Mouse (Mus musculus) forebrain, embryonic 13.5 days (tissue): ENCODE measurements around the gene Agap3. TPM values are rescaled to one million over a fixed set of nuclear protein-coding genes. Genes with fewer than 3 reads are reported as not detected.
A peak's percentile ranks its signal among the peaks of the same experiment; 100 is the strongest.

Source experiments
- ATAC-seq: fragments of 200-750 bp; cut with Nextera tagmentation; 2 replicates; pipeline ENCODE4 v1.8.0; 2017
- H3K27ac ChIP-seq: fragments of 300-500 bp; sonication (generic); 2 replicates; pipeline ENCODE4 v1.5.1; 2015; ENCODE audit warnings: inconsistent platforms, mild to moderate bottlenecking, moderate library complexity
- H3K27me3 ChIP-seq: fragments of 300-500 bp; sonication (generic); 2 replicates; pipeline ENCODE4 v1.6.1; 2015; ENCODE audit warnings: mild to moderate bottlenecking, inconsistent platforms
- H3K36me3 ChIP-seq: fragments of 300-500 bp; sonication (generic); 2 replicates; pipeline ENCODE4 v1.6.1; 2015; ENCODE audit warnings: mild to moderate bottlenecking, inconsistent platforms; ENCODE audit not compliant: poor library complexity, severe bottlenecking
- H3K4me1 ChIP-seq: fragments of 300-500 bp; sonication (generic); 2 replicates; pipeline ENCODE4 v1.6.1; 2015; ENCODE audit warnings: inconsistent platforms
- H3K4me2 ChIP-seq: fragments of 300-500 bp; sonication (generic); 2 replicates; pipeline ENCODE4 v1.6.1; 2015; ENCODE audit warnings: inconsistent platforms, mild to moderate bottlenecking, moderate library complexity
- H3K4me3 ChIP-seq: fragments of 300-500 bp; sonication (generic); 2 replicates; pipeline ENCODE4 v1.5.1; 2015; ENCODE audit warnings: mild to moderate bottlenecking, inconsistent platforms
- H3K9ac ChIP-seq: fragments of 300-500 bp; sonication (generic); 2 replicates; pipeline ENCODE4 v1.6.1; 2015; ENCODE audit warnings: mild to moderate bottlenecking, inconsistent platforms
- H3K9me3 ChIP-seq: fragments of 300-500 bp; sonication (generic); replicated peaks from 2 replicates; pipeline ENCODE4 v1.6.1; 2016; ENCODE audit warnings: inconsistent platforms
- WGBS: fragments of 180-500 bp; shearing (Covaris S2); methylation state at CpG from one replicate; pipeline ENCODE4 v1.1.7; 2015; 5-methylcytosine and 5-hydroxymethylcytosine counted together
- polyA plus RNA-seq: library from polyadenylated mRNA; unstranded; fragments of >200 nt; fragmentation: Nextera tagmentation; extraction: Ambion mirVana; gene quantifications from 2 replicates; pipeline ENCODE4 v1.2.1, GENCODE M21; 2015

Agap3 gene
- polyA plus RNA-seq, 1 experiment from 2014 or later = 38.0 TPM

DNA sequence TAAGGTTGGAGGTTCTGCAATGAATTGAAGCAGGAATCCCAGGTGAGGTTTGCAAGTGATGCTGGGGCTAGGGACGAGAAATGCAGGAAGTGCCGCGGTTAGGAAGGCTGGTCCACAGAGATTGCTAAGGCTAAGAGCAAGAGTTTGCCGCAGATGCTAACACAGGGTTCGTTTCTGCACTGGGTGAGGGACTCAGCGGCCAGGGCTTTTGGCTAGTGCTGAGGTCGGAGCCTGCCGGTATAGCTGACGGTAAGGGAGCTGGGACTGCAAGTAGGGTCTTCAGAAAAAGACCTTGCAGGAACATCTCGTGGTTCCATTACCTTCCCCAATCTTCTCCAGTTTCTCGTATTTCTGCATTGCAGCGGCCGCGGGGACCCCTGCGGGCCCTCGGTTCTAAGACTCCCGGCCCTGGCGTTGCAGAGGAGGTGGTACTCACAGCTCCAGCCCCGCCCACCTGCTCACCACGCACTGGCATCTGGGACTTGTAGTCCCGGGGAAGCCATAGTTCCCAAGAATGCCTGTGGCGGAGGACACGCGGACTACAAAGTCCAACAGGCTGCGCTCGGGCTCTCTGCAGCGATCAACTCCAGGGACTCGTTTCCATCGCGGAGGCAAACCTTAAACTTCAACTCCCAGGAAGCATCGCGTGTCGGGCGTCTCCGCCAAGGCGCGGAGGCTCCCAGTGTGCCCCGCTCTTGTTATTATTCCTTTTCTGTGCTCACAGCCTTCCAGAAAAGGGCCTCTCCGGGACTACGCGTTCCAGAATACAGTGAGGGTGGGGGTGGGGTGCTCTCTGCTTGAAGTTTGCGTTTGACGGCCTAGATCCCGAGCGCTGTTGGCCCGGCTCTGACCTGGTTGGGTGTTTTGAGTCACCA lies 28.6 kb upstream of the Agap3 start, which contains the start of the genes Cdk5 and Slc4a2:
TSS of gene Cdk5 (minus strand) at position 402 of the 875 bp plus-strand sequence.
TSS of gene Slc4a2 (plus strand) at position 709 of the 875 bp plus-strand sequence.
- Histone ChIP-seq H3K4me2 (peak within 1 kb of the TSS; percentile 89), H3K27ac (peak within 1 kb of the TSS; percentile 92), H3K27me3 (peaks cover 5% of the 10 kb centered on the region; the same call in 1 of the 2 replicates), H3K36me3 (peaks cover 34% of the 10 kb centered on the region), H3K4me1 (peaks cover 56% of the 10 kb centered on the region), H3K9ac (peak within 1 kb of the TSS; percentile 83), H3K4me3 (peak within 1 kb of the TSS; percentile 61), H3K9me3 (no peaks in the 10 kb centered on the region)
- under 1% methylated on average over 46 of the region's 46 CpGs for WGBS
- peak; percentile 97 for ATAC-seq

DNA sequence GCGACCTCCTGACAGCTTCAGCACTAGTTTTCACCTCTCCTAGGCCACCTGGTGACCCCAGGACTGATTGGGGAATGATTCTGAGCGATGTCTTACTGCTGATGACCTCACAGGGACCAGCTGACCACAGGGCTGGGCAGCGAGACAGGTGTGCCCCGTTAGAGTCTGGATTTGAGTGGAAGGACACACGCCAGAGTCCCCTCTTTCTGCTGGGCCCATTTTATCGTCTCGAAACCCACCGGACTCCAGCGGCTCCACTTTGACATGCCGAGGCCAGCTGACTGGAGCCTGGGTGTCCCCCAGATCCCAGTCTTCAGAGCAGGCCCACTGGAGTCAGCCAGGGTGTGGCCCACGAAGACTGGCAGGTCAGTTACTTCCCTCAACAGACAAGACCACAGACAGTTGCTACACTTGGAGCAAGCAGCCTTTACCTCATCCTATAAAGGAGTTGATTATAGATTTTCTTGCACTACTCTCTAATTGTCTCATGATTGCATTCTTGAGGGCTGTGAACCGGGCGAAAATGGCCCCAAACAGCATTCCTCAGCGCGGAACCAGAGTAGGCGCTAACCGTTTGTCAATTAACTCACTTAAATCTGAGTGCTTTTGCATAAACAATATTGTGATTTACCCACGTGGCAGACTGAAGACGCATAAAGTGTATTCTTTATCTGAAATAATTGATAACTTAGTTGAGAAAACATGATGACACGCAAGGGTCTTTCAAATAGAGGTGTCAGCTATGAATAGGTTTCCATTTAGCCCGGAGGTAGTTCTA lies 27.8 kb upstream of the Agap3 start:
- H3K4me3 ChIP-seq = peak overlapping the region; percentile 61

DNA sequence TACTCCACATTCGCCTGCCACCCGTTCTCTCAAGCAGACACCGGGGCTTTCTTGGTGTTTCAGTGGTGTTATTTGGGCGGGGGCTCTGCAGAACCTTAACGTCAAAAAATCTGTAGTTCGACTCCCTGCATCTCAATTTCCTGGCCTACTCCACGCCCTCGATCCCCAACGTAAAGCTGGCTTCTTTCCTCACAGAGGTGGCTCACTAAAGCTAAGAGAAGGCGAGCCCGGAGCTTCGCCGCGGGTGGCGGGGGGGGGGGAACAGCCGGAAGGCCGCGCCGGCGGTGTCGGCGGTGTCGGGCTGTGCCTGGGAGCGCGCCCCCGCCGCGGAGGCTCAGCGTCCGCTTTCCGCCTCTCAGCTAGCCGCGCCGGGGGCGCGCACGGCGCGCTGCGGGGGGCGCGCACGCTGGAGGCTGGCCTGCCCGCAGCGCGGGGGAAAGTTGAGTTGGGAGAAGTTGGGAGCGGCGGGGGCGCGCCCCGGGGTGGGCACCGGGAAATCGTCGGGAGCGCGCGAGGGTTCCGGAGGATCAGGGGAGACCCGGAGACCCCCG lies 27.0 kb upstream of the Agap3 start:
- Histone ChIP-seq H3K4me2 (peak overlapping the region; percentile 89), H3K27ac (peak overlapping the region; percentile 92; the same call in 1 of the 2 replicates), H3K4me1 (peaks cover 61% of the 10 kb centered on the region), H3K9ac (peak overlapping the region; percentile 68), H3K9me3 (no peaks in the 10 kb centered on the region), H3K27me3 (peaks cover 5% of the 10 kb centered on the region; the same call in 1 of the 2 replicates), H3K36me3 (peaks cover 26% of the 10 kb centered on the region), H3K4me3 (peak overlapping the region; percentile 61)
- ATAC-seq = no peak
- WGBS = under 1% methylated on average over 40 of the region's 60 CpGs

More for the DNA sequence above, 27.8 kb upstream of the Agap3 start:
- 0 out of 2 replicates have a peak, but pooled peaks have one; percentile 0 for ATAC-seq
- peak overlapping the region; percentile 89 for H3K4me2 ChIP-seq
- peaks cover 26% of the 10 kb centered on the region for H3K36me3 ChIP-seq
- 10% methylated on average over 21 of the region's 21 CpGs for WGBS
- H3K9ac ChIP-seq = peak overlapping the region; percentile 75
- H3K27me3 ChIP-seq = peaks cover 5% of the 10 kb centered on the region; the same call in 1 of the 2 replicates
- H3K4me1 ChIP-seq = peaks cover 61% of the 10 kb centered on the region
- peak overlapping the region; percentile 92 for H3K27ac ChIP-seq
- H3K9me3 ChIP-seq = no peaks in the 10 kb centered on the region

DNA sequence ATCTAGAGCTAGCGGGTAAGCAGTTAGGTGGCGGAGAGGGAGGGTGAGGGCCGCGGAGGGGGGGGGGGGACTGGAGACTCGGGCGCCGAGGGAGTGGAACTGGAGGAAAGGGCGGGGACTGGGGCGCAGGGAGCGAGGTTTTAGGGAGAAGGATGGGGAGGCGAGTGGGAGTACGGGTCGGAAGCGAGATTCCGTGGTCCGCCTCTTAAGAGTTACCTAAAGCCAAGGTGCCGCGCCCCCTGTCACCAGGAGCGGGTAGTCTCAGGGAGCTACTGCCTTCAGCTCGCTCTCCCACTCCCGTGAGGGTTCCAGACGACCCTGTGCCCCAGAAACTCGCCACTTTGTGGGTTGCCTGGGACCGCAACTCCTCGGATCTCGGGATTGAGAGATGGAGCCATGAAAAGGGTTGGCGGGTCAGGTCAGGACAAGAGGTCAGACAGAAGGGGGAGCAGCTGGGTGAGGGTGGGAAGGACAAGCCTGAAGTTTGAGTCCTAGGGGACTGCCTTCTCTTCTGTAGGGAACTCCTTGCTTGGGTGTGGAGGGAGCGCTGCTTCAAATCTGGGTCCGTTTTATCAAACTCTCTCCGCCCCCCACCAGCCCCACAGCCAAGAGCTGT lies 26.4 kb upstream of the Agap3 start:
- 1% methylated on average over 28 of the region's 30 CpGs for WGBS

DNA sequence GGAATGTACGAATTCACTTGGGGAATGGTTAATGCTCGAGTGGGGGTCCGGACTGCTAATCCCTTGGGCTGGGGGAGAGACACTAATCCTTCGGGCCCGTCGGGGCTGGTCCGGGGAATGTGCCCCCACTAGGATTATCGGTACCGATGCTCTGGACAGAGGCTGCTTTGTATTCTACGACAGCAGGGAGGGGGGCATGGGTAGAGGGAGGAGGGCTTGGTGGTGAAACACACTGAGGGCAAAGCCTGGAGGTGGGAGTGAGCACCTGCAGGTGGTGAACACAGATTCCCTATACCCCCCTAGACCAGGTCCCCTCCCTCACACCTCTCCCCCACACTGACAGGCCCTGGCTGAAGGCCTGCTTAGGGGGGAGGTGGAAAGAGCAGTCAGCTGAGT lies 25.9 kb upstream of the Agap3 start:
- Histone ChIP-seq H3K4me1 (peaks cover 61% of the 10 kb centered on the region), H3K4me3 (peak overlapping the region; percentile 61), H3K27me3 (peaks cover 5% of the 10 kb centered on the region; the same call in 1 of the 2 replicates), H3K4me2 (peak overlapping the region; percentile 89), H3K9ac (peak overlapping the region; percentile 68), H3K36me3 (peaks cover 26% of the 10 kb centered on the region), H3K9me3 (no peaks in the 10 kb centered on the region), H3K27ac (peak overlapping the region; percentile 36; the same call in 1 of the 2 replicates)
- under 1% methylated on average over 10 of the region's 10 CpGs for WGBS
- ATAC-seq = no peak

More for the DNA sequence above, 26.4 kb upstream of the Agap3 start:
- H3K27ac ChIP-seq = peak overlapping the region; percentile 36
- peaks cover 61% of the 10 kb centered on the region for H3K4me1 ChIP-seq
- ATAC-seq = no peak
- H3K4me2 ChIP-seq = peak overlapping the region; percentile 89
- peaks cover 26% of the 10 kb centered on the region for H3K36me3 ChIP-seq
- H3K27me3 ChIP-seq = peaks cover 5% of the 10 kb centered on the region; the same call in 1 of the 2 replicates
- peak overlapping the region; percentile 61 for H3K4me3 ChIP-seq
- H3K9me3 ChIP-seq = no peaks in the 10 kb centered on the region
- peak overlapping the region; percentile 68 for H3K9ac ChIP-seq

DNA sequence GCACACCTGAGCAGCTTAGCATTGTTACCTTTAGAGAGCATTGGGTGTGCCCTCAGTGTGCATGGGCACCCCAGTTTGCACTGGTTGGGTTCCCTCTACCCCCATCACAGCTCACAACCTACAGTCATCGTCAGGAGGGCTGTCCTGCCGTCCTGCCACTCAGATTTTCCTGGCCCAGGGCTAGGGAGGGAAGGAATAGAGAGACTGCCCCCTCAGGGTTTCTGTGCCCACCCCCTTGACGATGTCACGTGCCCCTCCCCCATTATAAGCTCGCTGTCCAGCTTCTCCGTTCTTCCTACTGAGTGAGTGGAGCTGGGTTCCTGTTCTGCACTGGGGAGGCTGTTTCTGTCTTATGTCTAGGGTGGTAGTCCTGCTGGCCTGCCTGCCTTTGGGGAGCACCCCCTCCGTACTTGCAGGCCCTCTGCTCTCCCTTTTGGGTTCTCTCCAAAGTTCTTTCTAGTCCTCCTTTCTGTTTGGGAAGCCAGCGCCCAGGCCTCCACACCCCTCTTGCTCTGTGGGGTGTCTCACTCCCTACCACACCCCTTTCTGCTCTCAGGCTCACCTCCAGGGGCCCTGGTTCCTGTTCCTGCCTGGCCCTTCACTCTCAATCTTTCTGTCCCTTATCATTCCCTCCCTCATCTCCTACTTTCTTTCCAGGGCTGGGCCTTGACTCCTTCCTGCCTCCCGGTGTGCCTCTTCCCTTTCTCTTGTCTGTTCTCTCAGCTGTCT lies 25.3 kb upstream of the Agap3 start:
- Histone ChIP-seq H3K36me3 (peaks cover 26% of the 10 kb centered on the region), H3K27ac (no peak overlapping the region), H3K9me3 (no peaks in the 10 kb centered on the region), H3K9ac (peak overlapping the region; percentile 68), H3K4me1 (peaks cover 61% of the 10 kb centered on the region), H3K4me3 (peak overlapping the region; percentile 61), H3K27me3 (peaks cover 5% of the 10 kb centered on the region; the same call in 1 of the 2 replicates), H3K4me2 (peak overlapping the region; percentile 89)
- ATAC-seq = no peak
- WGBS = 10% methylated on average over 9 of the region's 9 CpGs

DNA sequence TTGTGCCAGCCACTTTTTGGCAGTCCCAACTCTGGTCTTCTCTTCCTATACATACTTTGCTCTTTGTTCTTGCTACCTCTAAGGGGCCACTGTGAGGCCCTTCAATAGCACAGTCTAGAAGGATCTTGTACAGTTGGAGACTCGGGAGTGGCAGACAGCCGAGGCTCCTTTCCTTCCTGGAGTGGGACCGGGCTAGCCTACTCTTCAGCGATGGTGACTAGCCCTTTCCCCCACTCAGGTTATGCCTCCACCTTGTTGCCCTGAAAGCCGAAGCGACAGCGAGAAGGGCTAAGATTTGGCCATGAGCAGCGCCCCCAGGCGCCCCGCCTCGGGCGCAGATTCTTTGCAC lies 24.7 kb upstream of the Agap3 start:
- Histone ChIP-seq H3K4me3 (peak overlapping the region; percentile 1; the same call in 1 of the 2 replicates), H3K27me3 (peaks cover 5% of the 10 kb centered on the region; the same call in 1 of the 2 replicates), H3K9me3 (no peaks in the 10 kb centered on the region), H3K9ac (peak overlapping the region; percentile 17; the same call in 1 of the 2 replicates), H3K36me3 (peaks cover 31% of the 10 kb centered on the region), H3K4me2 (peak overlapping the region; percentile 89), H3K27ac (no peak overlapping the region), H3K4me1 (peaks cover 56% of the 10 kb centered on the region)
- WGBS = 7% methylated on average over 12 of the region's 12 CpGs
- ATAC-seq = no peak

DNA sequence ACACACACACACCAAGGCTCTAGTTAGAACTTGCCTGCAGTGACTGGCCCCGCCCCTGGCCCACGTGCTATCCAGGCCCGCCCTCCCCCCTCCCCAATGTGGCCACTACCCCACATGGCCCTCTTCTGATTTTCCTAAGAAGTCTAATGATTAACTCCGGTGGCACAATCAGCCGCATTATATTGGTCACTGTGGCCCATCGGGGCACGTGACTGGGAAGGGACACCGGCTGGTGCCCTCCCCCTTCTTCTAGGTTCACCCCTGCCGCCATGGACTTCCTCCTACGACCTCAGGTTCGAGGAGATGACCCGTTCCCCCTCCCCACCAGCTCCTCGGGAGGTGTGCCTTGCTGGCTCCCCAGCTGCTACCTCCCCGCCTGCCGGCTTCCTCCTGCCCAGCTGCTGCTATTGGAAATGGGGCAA lies 24.0 kb upstream of the Agap3 start:
- peaks cover 48% of the 10 kb centered on the region for H3K4me1 ChIP-seq
- H3K9ac ChIP-seq = peak overlapping the region; percentile 30; the same call in 1 of the 2 replicates
- H3K36me3 ChIP-seq = peaks cover 39% of the 10 kb centered on the region
- H3K4me3 ChIP-seq = no peak overlapping the region
- 2% methylated on average over 14 of the region's 15 CpGs for WGBS
- H3K9me3 ChIP-seq = no peaks in the 10 kb centered on the region
- H3K27me3 ChIP-seq = peaks cover 5% of the 10 kb centered on the region; the same call in 1 of the 2 replicates
- H3K27ac ChIP-seq = no peak overlapping the region
- ATAC-seq = no peak
- H3K4me2 ChIP-seq = peak overlapping the region; percentile 89

DNA sequence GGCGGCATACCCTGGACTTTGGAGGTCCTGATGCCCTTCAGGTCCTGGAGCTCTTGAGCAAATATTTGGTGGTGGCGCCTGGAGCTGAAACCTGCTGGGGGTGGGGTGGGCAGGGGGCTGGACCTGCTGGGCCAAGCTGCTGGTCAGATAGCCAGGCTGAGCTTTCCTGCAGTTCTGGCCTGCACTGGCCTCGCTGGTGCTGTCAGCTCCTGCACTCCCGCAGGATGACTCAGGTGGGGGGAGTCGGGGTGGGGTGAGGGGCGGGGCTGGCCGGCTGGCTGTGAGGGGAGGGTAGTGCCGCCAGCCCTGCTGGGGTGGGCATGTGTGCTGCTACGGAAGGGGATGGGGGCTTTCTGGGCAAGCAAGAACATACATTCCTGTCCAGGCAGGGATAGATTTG lies 23.4 kb upstream of the Agap3 start:
- Histone ChIP-seq H3K9me3 (no peaks in the 10 kb centered on the region), H3K4me3 (no peak overlapping the region), H3K9ac (no peak overlapping the region), H3K36me3 (peaks cover 42% of the 10 kb centered on the region), H3K4me1 (peaks cover 47% of the 10 kb centered on the region), H3K4me2 (peak overlapping the region; percentile 89; the same call in 1 of the 2 replicates), H3K27me3 (peaks cover 5% of the 10 kb centered on the region; the same call in 1 of the 2 replicates), H3K27ac (no peak overlapping the region)
- WGBS = 18% methylated on average over 9 of the region's 9 CpGs
- no peak for ATAC-seq

DNA sequence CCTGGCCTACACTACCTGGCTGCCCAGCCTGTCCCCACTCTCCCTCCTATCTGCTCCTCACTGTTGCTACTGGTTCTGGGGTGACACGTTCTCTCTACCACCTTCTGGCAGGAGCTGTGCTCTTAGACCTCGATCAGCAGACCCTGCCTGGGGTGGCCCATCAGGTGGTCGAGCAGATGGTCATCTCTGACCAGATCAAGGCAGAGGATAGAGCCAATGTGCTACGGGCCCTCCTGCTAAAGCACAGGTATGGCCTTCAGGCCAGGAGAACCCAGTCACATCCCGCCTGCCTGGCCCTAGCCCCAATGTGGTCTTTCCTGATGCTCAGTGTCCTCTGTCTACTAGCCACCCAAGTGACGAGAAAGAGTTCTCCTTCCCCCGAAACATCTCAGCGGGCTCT lies 18.0 kb upstream of the Agap3 start:
- WGBS = 92% methylated on average over 8 of the region's 8 CpGs
- no peak for ATAC-seq
- no peak overlapping the region for H3K4me2 ChIP-seq
- H3K9me3 ChIP-seq = no peaks in the 10 kb centered on the region
- H3K27ac ChIP-seq = no peak overlapping the region
- peaks cover 80% of the 10 kb centered on the region for H3K36me3 ChIP-seq
- H3K9ac ChIP-seq = no peak overlapping the region
- no peaks in the 10 kb centered on the region for H3K4me1 ChIP-seq
- H3K27me3 ChIP-seq = no peaks in the 10 kb centered on the region
- H3K4me3 ChIP-seq = no peak overlapping the region
